Mouse (Mus musculus) retina, postnatal 1 day (tissue): ENCODE measurements around the gene Best2.

Experiments
- DNase-seq: peaks from one replicate; pipeline ENCODE4 v3.0.0-alpha.2; 2012

Gene Best2

GRCm38 (mm10) chr8:85014431-85014830, at the start of gene Best2:
Gene Best2 (minus strand): TSS chr8:85014531.
- DNase-seq = no peak

- no peak for DNase-seq
Measured at GRCm38 (mm10) chr8:85062603-85063002, 48.3 kb upstream of the Best2 start.

GRCm38 (mm10) chr8:85059879-85060616, 45.7 kb upstream of the Best2 start, which contains the start of gene Fbxw9:
Gene Fbxw9 (plus strand): TSS chr8:85060055.
- DNase-seq = peak; percentile 94

- no peak for DNase-seq
Measured at GRCm38 (mm10) chr8:85057367-85057766, 43.0 kb upstream of the Best2 start.

- no peak for DNase-seq
Measured at GRCm38 (mm10) chr8:85043619-85044018, 29.3 kb upstream of the Best2 start.

- peak; percentile 37 for DNase-seq
Measured at GRCm38 (mm10) chr8:85037681-85038531, 23.6 kb upstream of the Best2 start.

- no peak for DNase-seq
Measured at GRCm38 (mm10) chr8:85037366-85037680, 23.0 kb upstream of the Best2 start.

GRCm38 (mm10) chr8:85036718-85037365, 22.5 kb upstream of the Best2 start, which contains the start of gene Tnpo2:
Gene Tnpo2 (plus strand): TSS chr8:85036915.
- DNase-seq = peak; percentile 99

GRCm38 (mm10) chr8:85036381-85036717, 22.0 kb upstream of the Best2 start:
- DNase-seq = no peak

- DNase-seq = no peak
Measured at GRCm38 (mm10) chr8:85035728-85036310, 21.5 kb upstream of the Best2 start.

GRCm38 (mm10) chr8:85035165-85035727, 20.9 kb upstream of the Best2 start:
- DNase-seq = no peak

- DNase-seq = peak; percentile 85
Measured at GRCm38 (mm10) chr8:85034764-85035163, 20.4 kb upstream of the Best2 start.

- DNase-seq = no peak
Measured at GRCm38 (mm10) chr8:85033867-85034266, 19.5 kb upstream of the Best2 start.

- DNase-seq = no peak
Measured at GRCm38 (mm10) chr8:85032622-85033311, 18.4 kb upstream of the Best2 start.

- DNase-seq = no peak
Measured at GRCm38 (mm10) chr8:85029271-85029670, 14.9 kb upstream of the Best2 start.

- no peak for DNase-seq
Measured at GRCm38 (mm10) chr8:85027922-85028321, 13.6 kb upstream of the Best2 start.

- DNase-seq = no peak
Measured at GRCm38 (mm10) chr8:85027516-85027855, 13.2 kb upstream of the Best2 start.

- peak; percentile 98 for DNase-seq
Measured at GRCm38 (mm10) chr8:85026670-85027515, 12.6 kb upstream of the Best2 start, which contains the start of gene Trir. Gene Trir (plus strand): TSS chr8:85026823.

- peak; percentile 97 for DNase-seq
Measured at GRCm38 (mm10) chr8:85025098-85025932, 11.0 kb upstream of the Best2 start, which contains the start of gene Asna1. Gene Asna1 (minus strand): TSS chr8:85025281.

GRCm38 (mm10) chr8:85023846-85024245, 9.5 kb upstream of the Best2 start:
- no peak for DNase-seq
